Mouse (Mus musculus) intestine, postnatal 0 days (tissue): Measurements from ENCODE around the gene D430041D05Rik. TPM values are rescaled to one million over a fixed set of nuclear protein-coding genes. Genes with fewer than 3 reads are reported as not detected.
"Not testable (repeated sequence)": the region's sequence is repeated elsewhere in the genome, so short reads cannot be mapped to it uniquely, and the experiment has no call there.

Source experiments
- ATAC-seq: fragments of 200-750 bp; cut with Nextera tagmentation; 2 replicates; pipeline ENCODE4 v1.8.0; 2017; ENCODE audit warnings: mild to moderate bottlenecking, moderate TSS enrichment, moderate library complexity
- H3K27ac ChIP-seq: fragments of 300-500 bp; sonication (generic); 2 replicates; pipeline ENCODE4 v1.5.1; 2014; ENCODE audit warnings: mild to moderate bottlenecking, low read depth, low read length, moderate library complexity
- H3K27me3 ChIP-seq: fragments of 300-500 bp; sonication (generic); replicated peaks from 2 replicates; pipeline ENCODE4 v1.6.1; 2014; ENCODE audit warnings: low read length, mixed read lengths; ENCODE audit not compliant: control insufficient read depth, insufficient read depth
- H3K36me3 ChIP-seq: fragments of 300-500 bp; sonication (generic); 2 replicates; pipeline ENCODE4 v1.6.1; 2014; ENCODE audit warnings: mild to moderate bottlenecking, moderate library complexity; ENCODE audit not compliant: control insufficient read depth, insufficient read depth
- H3K4me1 ChIP-seq: fragments of 300-500 bp; sonication (generic); replicated peaks from 2 replicates; pipeline ENCODE4 v1.6.1; 2014; ENCODE audit warnings: antibody characterized with exemption, low read length, mixed read lengths; ENCODE audit not compliant: control insufficient read depth, insufficient read depth
- H3K4me2 ChIP-seq: fragments of 300-500 bp; sonication (generic); replicated peaks from 2 replicates; pipeline ENCODE4 v1.6.1; 2014; ENCODE audit warnings: low read depth, mild to moderate bottlenecking, moderate library complexity
- H3K4me3 ChIP-seq: fragments of 300-500 bp; sonication (generic); 2 replicates; pipeline ENCODE4 v1.5.1; 2014; ENCODE audit warnings: low read depth, low read length
- H3K9ac ChIP-seq: fragments of 300-500 bp; sonication (generic); 2 replicates; pipeline ENCODE4 v1.6.1; 2014; ENCODE audit warnings: mild to moderate bottlenecking, low read depth, low read length
- H3K9me3 ChIP-seq: fragments of 300-500 bp; sonication (generic); 2 replicates; pipeline ENCODE4 v1.6.1; 2016; ENCODE audit warnings: mixed run types; ENCODE audit not compliant: control insufficient read depth
- CTCF ChIP-seq: sonication (generic); IDR thresholded peaks from 2 replicates; pipeline ENCODE4 v1.5.1; 2016; ENCODE audit warnings: low read depth, mild to moderate bottlenecking, control low read depth, antibody characterized with exemption, moderate library complexity
- WGBS: fragments of 180-500 bp; shearing (Covaris S2); extraction: QIAGEN DNeasy Blood & Tissue Kit; methylation state at CpG from one replicate; pipeline ENCODE4 v1.1.7; 2014; 5-methylcytosine and 5-hydroxymethylcytosine counted together
- polyA plus RNA-seq: library from polyadenylated mRNA; unstranded; fragments of >200 nt; fragmentation: Nextera tagmentation; extraction: Ambion mirVana; gene quantifications from 2 replicates; pipeline ENCODE4 v1.2.1, GENCODE M21; 2015

Gene D430041D05Rik
- polyA plus RNA-seq, 1 experiment from 2014 or later: 0.05 TPM

DNA sequence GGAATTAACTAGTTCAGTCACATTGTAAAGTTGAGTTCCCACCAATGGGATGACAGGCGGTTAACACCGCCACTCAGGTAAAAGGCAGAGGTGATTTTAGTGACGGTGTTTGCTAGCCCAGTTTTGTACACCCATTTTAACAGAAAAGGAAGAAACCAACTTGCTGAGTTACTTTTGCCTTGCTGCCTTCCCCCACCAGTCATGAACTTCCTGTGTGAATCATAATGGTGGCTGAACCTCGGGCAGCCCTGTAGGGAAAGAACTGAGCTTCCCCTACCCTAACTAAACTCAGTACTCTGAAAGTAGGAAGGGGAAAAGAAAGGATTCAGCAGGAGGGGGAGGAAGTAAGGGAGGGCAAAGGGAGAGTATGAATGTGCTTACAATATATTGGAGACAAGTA lies 300.8 kb downstream of the D430041D05Rik start:
- Histone ChIP-seq H3K4me3 (no peak overlapping the region), H3K27ac (no peak overlapping the region), H3K36me3 (peaks cover 3% of the 10 kb centered on the region; the same call in 1 of the 2 replicates), H3K27me3 (no peaks in the 10 kb centered on the region), H3K4me1 (peaks cover 3% of the 10 kb centered on the region; the same call in 1 of the 2 replicates), H3K4me2 (no peak overlapping the region), H3K9me3 (no peaks in the 10 kb centered on the region), H3K9ac (no peak overlapping the region)
- ATAC-seq: no peak
- TF ChIP-seq CTCF: no peak
- WGBS: 80% methylated on average over 4 of the region's 4 CpGs

DNA sequence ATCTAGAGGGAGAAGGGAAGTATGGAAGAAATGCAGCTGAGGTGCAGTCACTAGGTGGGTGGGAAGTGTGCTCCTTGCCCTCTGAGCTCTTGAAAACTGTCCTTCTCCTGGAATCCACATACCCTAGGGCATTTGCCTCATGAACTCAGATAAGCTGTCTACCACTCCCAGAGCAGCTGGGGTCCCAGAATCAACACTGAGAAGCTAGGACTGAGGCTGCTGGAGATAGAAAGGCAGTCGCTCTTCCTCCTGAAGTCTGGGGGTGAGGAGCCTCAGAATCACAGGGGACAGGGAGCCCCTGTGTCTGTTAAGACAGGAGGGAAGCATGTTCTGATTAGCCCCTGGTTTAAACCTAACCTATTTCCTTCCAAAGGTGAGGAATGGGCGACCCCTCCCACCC lies 301.3 kb downstream of the D430041D05Rik start:
- 57% methylated on average over 2 of the region's 2 CpGs for WGBS
- Histone ChIP-seq H3K27me3 (no peaks in the 10 kb centered on the region), H3K27ac (no peak overlapping the region)

DNA sequence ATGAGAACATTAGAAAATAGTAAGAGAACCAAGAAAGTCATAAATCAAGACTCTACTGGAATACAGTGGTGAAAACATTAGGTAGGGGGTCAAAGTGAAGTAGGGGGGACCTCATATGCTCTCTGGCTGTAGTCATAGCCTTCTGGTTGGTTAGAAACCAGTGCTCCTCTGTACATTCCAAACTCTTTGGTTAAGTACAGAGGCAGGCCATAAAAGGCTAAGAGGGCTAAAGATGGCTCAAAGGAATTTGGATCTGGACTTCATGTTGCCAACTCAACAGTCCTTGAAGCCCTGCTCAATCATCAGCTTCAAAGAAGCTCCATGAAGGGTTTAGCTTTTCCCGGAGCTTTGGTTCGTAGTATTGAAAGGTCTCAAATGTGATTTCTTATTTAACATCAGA lies 301.8 kb downstream of the D430041D05Rik start:
- not testable (repeated sequence) for H3K4me2 ChIP-seq, H3K9ac ChIP-seq, H3K27ac ChIP-seq, ATAC-seq, H3K4me3 ChIP-seq, H3K27me3 ChIP-seq, H3K4me1 ChIP-seq, H3K9me3 ChIP-seq, H3K36me3 ChIP-seq
- 74% methylated on average over 2 of the region's 2 CpGs for WGBS

More for the DNA sequence above, 301.3 kb downstream of the D430041D05Rik start:
- no peak for TF ChIP-seq CTCF
- ATAC-seq: no peak
- no peak overlapping the region for H3K4me3 ChIP-seq
- H3K9ac ChIP-seq: no peak overlapping the region
- H3K4me2 ChIP-seq: no peak overlapping the region
- peaks cover 3% of the 10 kb centered on the region; the same call in 1 of the 2 replicates for H3K36me3 ChIP-seq
- H3K9me3 ChIP-seq: no peaks in the 10 kb centered on the region
- H3K4me1 ChIP-seq: peaks cover 3% of the 10 kb centered on the region; the same call in 1 of the 2 replicates

DNA sequence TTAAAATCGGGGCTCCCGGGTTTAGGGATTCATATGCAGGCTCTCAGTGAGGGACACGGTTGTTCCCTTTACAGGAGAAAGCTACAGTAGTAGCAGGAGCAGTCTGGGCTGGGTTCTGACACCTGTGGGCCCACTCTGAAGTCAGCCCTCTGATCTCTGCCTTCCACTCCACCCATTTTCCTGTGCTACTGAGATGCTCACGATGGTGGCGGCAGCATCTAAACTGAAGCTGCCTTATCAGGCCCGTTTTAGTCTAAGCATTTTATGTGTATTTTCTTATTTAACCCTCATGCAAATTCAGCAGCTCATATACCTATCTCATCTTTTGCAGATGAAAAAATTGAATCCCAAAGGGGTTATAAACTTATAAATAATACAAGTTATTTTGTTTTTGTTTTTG lies 306.0 kb downstream of the D430041D05Rik start:
- no peak overlapping the region for H3K4me2 ChIP-seq
- H3K4me3 ChIP-seq: no peak overlapping the region
- H3K36me3 ChIP-seq: no peaks in the 10 kb centered on the region
- H3K27me3 ChIP-seq: no peaks in the 10 kb centered on the region
- no peak overlapping the region for H3K27ac ChIP-seq
- 89% methylated on average over 6 of the region's 6 CpGs for WGBS
- no peaks in the 10 kb centered on the region for H3K9me3 ChIP-seq
- no peak for ATAC-seq
- no peak overlapping the region for H3K9ac ChIP-seq
- H3K4me1 ChIP-seq: peaks cover 3% of the 10 kb centered on the region; the same call in 1 of the 2 replicates
- TF ChIP-seq CTCF: no peak

DNA sequence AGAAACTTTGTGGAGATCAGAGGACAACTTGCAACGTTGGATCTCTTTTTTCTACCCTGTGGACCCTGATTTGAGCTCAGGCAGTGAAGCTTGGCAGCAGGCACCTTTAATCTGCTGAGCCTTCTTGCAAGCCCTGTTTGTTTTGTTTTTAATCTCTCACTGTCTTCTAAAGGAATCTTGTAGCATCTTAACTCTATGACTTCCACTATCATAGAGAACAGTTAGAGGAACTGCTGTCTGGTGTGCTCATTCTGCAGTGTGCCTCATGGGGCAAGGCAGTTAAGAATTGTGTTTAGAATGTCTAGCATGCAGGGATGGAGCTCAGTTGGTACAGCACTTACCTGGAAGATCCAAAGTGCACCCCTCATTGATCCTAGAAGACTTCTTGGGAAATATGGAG lies 310.9 kb downstream of the D430041D05Rik start:
- no peak for ATAC-seq
- Histone ChIP-seq H3K9me3 (no peaks in the 10 kb centered on the region), H3K4me1 (peaks cover 5% of the 10 kb centered on the region; the same call in 1 of the 2 replicates), H3K27ac (no peak overlapping the region), H3K4me2 (no peak overlapping the region), H3K27me3 (no peaks in the 10 kb centered on the region), H3K36me3 (no peaks in the 10 kb centered on the region), H3K4me3 (no peak overlapping the region), H3K9ac (no peak overlapping the region)
- no peak for TF ChIP-seq CTCF
- 80% methylated on average over 1 of the region's 1 CpGs for WGBS

DNA sequence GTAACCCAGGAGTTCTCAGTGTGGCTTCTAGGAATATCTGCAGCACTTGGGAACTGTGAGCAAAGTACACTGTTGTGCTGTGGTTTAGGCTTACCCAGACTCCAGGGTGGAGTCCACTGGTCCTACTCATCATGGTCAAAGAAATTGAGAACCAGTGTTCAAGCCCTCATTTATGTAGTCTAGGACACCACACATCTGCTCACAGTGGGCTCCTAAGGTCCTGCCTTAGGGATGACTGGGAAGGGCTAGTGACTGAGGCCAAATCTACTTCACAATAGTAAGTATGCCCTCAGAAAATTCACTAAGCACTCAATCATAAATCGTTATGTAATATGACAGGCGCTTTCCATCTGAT lies 311.6 kb downstream of the D430041D05Rik start:
- ATAC-seq: no peak
- WGBS: 98% methylated on average over 2 of the region's 2 CpGs
- no peak for TF ChIP-seq CTCF

More for the DNA sequence above, 311.6 kb downstream of the D430041D05Rik start:
- Histone ChIP-seq H3K36me3 (no peaks in the 10 kb centered on the region), H3K4me3 (no peak overlapping the region), H3K4me2 (no peak overlapping the region), H3K27ac (no peak overlapping the region), H3K9me3 (no peaks in the 10 kb centered on the region), H3K9ac (no peak overlapping the region), H3K27me3 (no peaks in the 10 kb centered on the region), H3K4me1 (peaks cover 5% of the 10 kb centered on the region; the same call in 1 of the 2 replicates)
